Mouse (Mus musculus): Measurements from ENCODE around the gene Trim38. TPM values are rescaled to one million over a fixed set of nuclear protein-coding genes. Genes with fewer than 3 reads are reported as not detected.
A peak's percentile ranks its signal among the peaks of the same experiment; 100 is the strongest.
"Not testable (repeated sequence)": the region's sequence is repeated elsewhere in the genome, so short reads cannot be mapped to it uniquely, and the experiment has no call there.

Trim38 gene
- polyA plus RNA-seq, 2 experiments, result 0.06 TPM; not detected in 1

- H3K36me3 ChIP-seq (replicated peaks; ENCODE audit: control insufficient read depth, insufficient read depth, low read depth), result no peaks in the 10 kb centered on the region
- no peaks in the 10 kb centered on the region for H3K9me3 ChIP-seq (ENCODE audit: control insufficient read depth, low read length)
- H3K27ac ChIP-seq, result peak overlapping the region; percentile 99
- DNase-seq (ENCODE audit: low read depth in 3 of 3, low spot score in 3 of 3) (no peak), ATAC-seq (ENCODE audit: insufficient read depth) (no peak)
- H3K4me3 ChIP-seq (ENCODE audit: insufficient read depth in 1 of 2, low read depth in 2 of 2, low read length in 2 of 2), result no peak overlapping the region
- no peaks in the 10 kb centered on the region for H3K27me3 ChIP-seq (ENCODE audit: control insufficient read depth, insufficient read depth, low read length)
- no peak overlapping the region for H3K4me2 ChIP-seq (ENCODE audit: low read depth)
- H3K4me1 ChIP-seq (replicated peaks; ENCODE audit: control insufficient read depth in 2 of 2, insufficient read depth in 2 of 2, low read length in 1 of 2), result peaks cover 20 to 23% of the 10 kb centered on the region in 2 experiments
- TF ChIP-seq EP300 (IDR thresholded peaks at IDR 0.05; ENCODE audit: low read depth), result no peak
- no peak for TF ChIP-seq CTCF (IDR thresholded peaks at IDR 0.05; ENCODE audit: low read depth)
- H3K9ac ChIP-seq (replicated peaks), result peak overlapping the region; percentile 6
- 79% methylated on average over 5 of the region's 5 CpGs for WGBS (ENCODE audit: insufficient replicate concordance)
Observed at GRCm38 (mm10) chr13:23749563-23750121, 20.1 kb upstream of the Trim38 start.

GRCm38 (mm10) chr13:23750839-23751477 lies 18.8 kb upstream of the Trim38 start, which contains the start of gene Hist1h2ab:
Gene Hist1h2ab (plus strand): TSS chr13:23751126.
- under 1% methylated on average over 31 of the region's 47 CpGs for WGBS (ENCODE audit: insufficient replicate concordance)
- H3K36me3 ChIP-seq (replicated peaks; ENCODE audit: control insufficient read depth, insufficient read depth, low read depth); H3K27me3 ChIP-seq (ENCODE audit: control insufficient read depth, insufficient read depth, low read length); H3K9me3 ChIP-seq (ENCODE audit: control insufficient read depth, low read length): not testable (repeated sequence)
- Histone ChIP-seq H3K9ac (replicated peaks) (peak within 1 kb of the TSS; percentile 87), H3K4me2 (ENCODE audit: low read depth) (peak within 1 kb of the TSS; percentile 69), H3K27ac (peak within 1 kb of the TSS; percentile 99), H3K4me3 (ENCODE audit: insufficient read depth in 1 of 2, low read depth in 2 of 2, low read length in 2 of 2) (peak within 1 kb of the TSS; percentile 51 to 59), H3K4me1 (replicated peaks; ENCODE audit: control insufficient read depth in 2 of 2, insufficient read depth in 2 of 2, low read length in 1 of 2) (peaks cover 26 to 28% of the 10 kb centered on the region in 2 experiments)
- peak; percentile 38 for ATAC-seq (ENCODE audit: insufficient read depth)
- DNase-seq (ENCODE audit: low read depth in 3 of 3, low spot score in 3 of 3), result peak; percentile 85 to 90 (median 86)
- TF ChIP-seq EP300 (IDR thresholded peaks at IDR 0.05; ENCODE audit: low read depth), result peak; percentile 74

GRCm38 (mm10) chr13:23751478-23751956 lies 18.2 kb upstream of the Trim38 start:
- H3K27ac ChIP-seq, result peak overlapping the region; percentile 99
- ATAC-seq (ENCODE audit: insufficient read depth) (peak; percentile 32), DNase-seq (ENCODE audit: low read depth in 3 of 3, low spot score in 3 of 3) (peak in 1 of 3 experiments; percentile 66)
- peak overlapping the region; percentile 87 for H3K9ac ChIP-seq (replicated peaks)
- no peaks in the 10 kb centered on the region for H3K36me3 ChIP-seq (replicated peaks; ENCODE audit: control insufficient read depth, insufficient read depth, low read depth)
- peak overlapping the region; percentile 51 to 59 for H3K4me3 ChIP-seq (ENCODE audit: insufficient read depth in 1 of 2, low read depth in 2 of 2, low read length in 2 of 2)
- peak overlapping the region; percentile 69 for H3K4me2 ChIP-seq (ENCODE audit: low read depth)
- H3K4me1 ChIP-seq (replicated peaks; ENCODE audit: control insufficient read depth in 2 of 2, insufficient read depth in 2 of 2, low read length in 1 of 2), result peaks cover 28 to 30% of the 10 kb centered on the region in 2 experiments
- no peaks in the 10 kb centered on the region for H3K9me3 ChIP-seq (ENCODE audit: control insufficient read depth, low read length)
- H3K27me3 ChIP-seq (ENCODE audit: control insufficient read depth, insufficient read depth, low read length), result no peaks in the 10 kb centered on the region
- TF ChIP-seq EP300 (IDR thresholded peaks at IDR 0.05; ENCODE audit: low read depth) (no peak; the same call in 1 of the 2 replicates), CTCF (IDR thresholded peaks at IDR 0.05; ENCODE audit: low read depth) (no peak)
- 1% methylated on average over 11 of the region's 11 CpGs for WGBS (ENCODE audit: insufficient replicate concordance)

GRCm38 (mm10) chr13:23752067-23752741 lies 17.5 kb upstream of the Trim38 start, which contains the start of gene Hist1h3b:
Gene Hist1h3b (plus strand): TSS chr13:23752267.
- WGBS (ENCODE audit: insufficient replicate concordance), result 1% methylated on average over 18 of the region's 47 CpGs
- Histone ChIP-seq H3K4me1 (replicated peaks; ENCODE audit: control insufficient read depth in 2 of 2, insufficient read depth in 2 of 2, low read length in 1 of 2) (peaks cover 29 to 30% of the 10 kb centered on the region in 2 experiments), H3K4me3 (ENCODE audit: insufficient read depth in 1 of 2, low read depth in 2 of 2, low read length in 2 of 2) (peak within 1 kb of the TSS; percentile 61 to 64), H3K9ac (replicated peaks) (peak within 1 kb of the TSS; percentile 96), H3K27ac (peak within 1 kb of the TSS; percentile 99), H3K4me2 (ENCODE audit: low read depth) (peak within 1 kb of the TSS; percentile 78)
- peak; percentile 41 for TF ChIP-seq EP300 (IDR thresholded peaks at IDR 0.05; ENCODE audit: low read depth)
- ATAC-seq (ENCODE audit: insufficient read depth) (peak; percentile 73), DNase-seq (ENCODE audit: low read depth in 3 of 3, low spot score in 3 of 3) (peak; percentile 96 to 98 (median 96))
- not testable (repeated sequence) for H3K36me3 ChIP-seq (replicated peaks; ENCODE audit: control insufficient read depth, insufficient read depth, low read depth); H3K9me3 ChIP-seq (ENCODE audit: control insufficient read depth, low read length); H3K27me3 ChIP-seq (ENCODE audit: control insufficient read depth, insufficient read depth, low read length)

GRCm38 (mm10) chr13:23752742-23753172 lies 17.0 kb upstream of the Trim38 start:
- H3K9me3 ChIP-seq (ENCODE audit: control insufficient read depth, low read length), result no peaks in the 10 kb centered on the region
- DNase-seq (ENCODE audit: low read depth in 3 of 3, low spot score in 3 of 3) (no peak), ATAC-seq (ENCODE audit: insufficient read depth) (no peak)
- peak overlapping the region; percentile 61 to 64 for H3K4me3 ChIP-seq (ENCODE audit: insufficient read depth in 1 of 2, low read depth in 2 of 2, low read length in 2 of 2)
- no peak for TF ChIP-seq EP300 (IDR thresholded peaks at IDR 0.05; ENCODE audit: low read depth)
- peak overlapping the region; percentile 78 for H3K4me2 ChIP-seq (ENCODE audit: low read depth)
- H3K27me3 ChIP-seq (ENCODE audit: control insufficient read depth, insufficient read depth, low read length), result no peaks in the 10 kb centered on the region
- H3K36me3 ChIP-seq (replicated peaks; ENCODE audit: control insufficient read depth, insufficient read depth, low read depth), result no peaks in the 10 kb centered on the region
- peak overlapping the region; percentile 96 for H3K9ac ChIP-seq (replicated peaks)
- H3K4me1 ChIP-seq (replicated peaks; ENCODE audit: control insufficient read depth in 2 of 2, insufficient read depth in 2 of 2, low read length in 1 of 2), result peaks cover 29 to 31% of the 10 kb centered on the region in 2 experiments
- 3% methylated on average over 6 of the region's 6 CpGs for WGBS (ENCODE audit: insufficient replicate concordance)
- peak overlapping the region; percentile 99 for H3K27ac ChIP-seq

Data from liver, embryonic 14.5 days (tissue).